Mouse (Mus musculus): ENCODE measurements around the gene Kcnh2. TPM values are rescaled to one million over a fixed set of nuclear protein-coding genes. Genes with fewer than 3 reads are reported as not detected.

The Kcnh2 gene
- total RNA-seq, 2 experiments from 2014 or later = 1.4 to 2.2 TPM

DNA sequence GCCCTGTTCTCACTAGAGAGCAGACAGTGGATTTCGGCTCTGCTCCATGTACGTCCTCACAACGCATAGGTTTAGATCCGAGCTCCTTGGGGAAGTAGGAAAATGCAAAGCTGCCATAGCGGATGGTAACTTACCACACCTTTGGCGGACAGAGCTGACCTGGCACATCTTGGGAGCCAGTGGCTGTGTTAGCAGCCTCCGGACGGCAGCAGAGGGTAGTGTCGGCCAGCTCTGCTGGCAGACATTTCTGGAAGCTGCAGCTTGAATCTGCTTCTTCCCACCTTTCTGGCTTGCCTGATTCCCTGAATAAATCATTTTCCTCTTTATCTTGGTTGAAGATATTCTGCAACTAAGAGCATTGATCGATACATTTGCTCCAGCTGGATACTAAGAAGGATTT is 73.2 kb downstream of the Kcnh2 start:
- no peak overlapping the region for H3K4me3 ChIP-seq
- DNase-seq = no peak
- no peak overlapping the region for H3K27ac ChIP-seq
- intact Hi-C loops (cut with DNase I) = no loop called here
- TF ChIP-seq CTCF (IDR thresholded peaks at IDR 0.05) = peak; percentile 8; the same call in 1 of the 2 replicates

DNA sequence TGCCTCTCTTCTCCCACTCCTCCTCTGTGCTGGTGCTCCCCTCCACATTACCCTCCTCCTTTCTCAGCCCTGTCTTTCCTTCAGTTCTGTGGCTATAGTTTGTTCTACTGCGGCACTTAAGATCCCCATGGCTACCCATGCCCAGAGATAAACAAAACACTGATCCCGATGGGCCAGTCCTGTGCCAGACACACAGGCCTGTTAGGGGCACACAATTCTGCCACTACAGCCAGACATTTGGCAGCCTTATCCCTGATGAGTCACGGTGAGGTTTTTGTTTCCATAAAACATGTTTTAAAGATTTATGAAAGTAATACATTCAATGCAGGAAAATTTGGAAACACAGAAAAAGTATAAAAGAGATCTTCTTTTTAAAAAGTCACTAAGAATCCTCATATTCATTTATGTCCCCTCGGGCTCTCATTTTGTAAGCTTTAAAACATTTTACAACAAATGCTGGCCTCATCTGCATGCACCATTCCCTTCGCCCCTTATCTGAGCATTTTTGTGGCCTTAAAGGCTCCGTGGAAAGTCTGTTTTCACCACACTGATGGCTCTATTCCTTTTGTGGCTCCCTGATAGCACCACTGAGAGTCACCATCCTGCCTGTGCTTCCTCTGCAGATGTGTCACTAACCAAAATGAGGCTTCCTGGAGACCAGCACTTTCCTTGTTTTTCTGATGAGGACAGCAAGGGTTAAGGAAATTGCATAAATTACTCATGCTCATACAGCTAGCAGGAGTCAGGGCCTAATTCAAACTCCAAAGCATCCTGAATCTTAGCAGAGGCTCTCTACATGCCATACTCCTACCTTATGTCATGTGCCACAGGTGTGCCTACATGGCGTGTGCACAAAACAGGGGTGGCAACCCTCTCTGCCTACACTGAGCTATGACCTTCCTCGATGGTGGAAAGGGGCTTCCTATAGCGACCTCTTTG is 77.5 kb downstream of the Kcnh2 start:
- no peak for DNase-seq
- intact Hi-C loops (cut with DNase I) = no loop called here
- no peak for TF ChIP-seq CTCF (IDR thresholded peaks at IDR 0.05)
- H3K4me3 ChIP-seq = no peak overlapping the region
- no peak overlapping the region for H3K27ac ChIP-seq

DNA sequence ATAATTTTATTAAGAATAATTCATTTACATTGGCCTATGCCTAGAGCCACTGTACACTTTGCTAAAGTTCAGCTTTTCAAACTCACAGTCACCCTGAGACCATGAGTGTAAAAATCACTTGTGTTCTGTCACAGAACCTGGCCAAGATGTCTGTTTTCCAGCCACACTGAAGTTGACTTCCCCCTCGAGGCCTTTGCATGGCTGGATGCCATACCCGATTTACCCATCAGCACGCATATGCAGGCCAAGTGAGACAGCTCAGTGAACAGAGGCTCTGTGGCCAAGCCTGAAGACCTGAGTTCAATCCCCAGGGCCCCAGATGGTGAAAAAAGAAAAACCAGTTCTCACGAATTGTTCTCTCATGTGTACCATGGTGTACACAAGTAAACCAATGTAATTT is 80.5 kb downstream of the Kcnh2 start:
- TF ChIP-seq CTCF (IDR thresholded peaks at IDR 0.05) = no peak
- H3K27ac ChIP-seq = no peak overlapping the region
- no peak for DNase-seq
- intact Hi-C loops (cut with DNase I) = no loop called here
- no peak overlapping the region for H3K4me3 ChIP-seq

Other genes with a start within 250 kb of the Kcnh2 start
- gene Nupl2, start 186.6 kb downstream of the Kcnh2 start, total RNA-seq (2021) = 1 to 10 TPM; 6.4 to 6.7 TPM
- 1 to 10 TPM; 5.0 to 7.1 TPM for gene Nos3, start 13.2 kb upstream of the Kcnh2 start, total RNA-seq (2021)
- gene Atg9b, start 40.5 kb upstream of the Kcnh2 start, total RNA-seq (2021) = under 1 TPM in 1 of 2 experiments, not detected in 1; 0.06 TPM
- gene Abcb8, start 42.1 kb upstream of the Kcnh2 start, total RNA-seq (2021) = 10 to 100 TPM; 37.0 to 39.8 TPM
- gene Asic3, start 61.8 kb upstream of the Kcnh2 start, total RNA-seq (2021) = under 1 TPM; 0.47 to 0.54 TPM
- gene Cdk5, start 71.9 kb upstream of the Kcnh2 start, total RNA-seq (2021) = 10 to 100 TPM; 10.6 to 11.8 TPM
- 10 to 100 TPM; 14.4 to 16.7 TPM for gene Slc4a2, start 72.2 kb upstream of the Kcnh2 start, total RNA-seq (2021)
- 100 to 1,000 TPM; 163 to 214 TPM for gene Fastk, start 93.7 kb upstream of the Kcnh2 start, total RNA-seq (2021)
- 10 to 100 TPM; 18.1 to 22.2 TPM for gene Tmub1, start 96.2 kb upstream of the Kcnh2 start, total RNA-seq (2021)
- gene Agap3, start 100.6 kb upstream of the Kcnh2 start, total RNA-seq (2021) = 10 to 100 TPM; 67.8 to 71.0 TPM
- gene Gbx1, start 175.6 kb upstream of the Kcnh2 start, total RNA-seq (2021) = not detected
- gene Asb10, start 189.4 kb upstream of the Kcnh2 start, total RNA-seq (2021) = 100 to 1,000 TPM; 101 to 107 TPM
- gene 4931409K22Rik, start 205.2 kb upstream of the Kcnh2 start, total RNA-seq (2021) = not detected
- 100 to 1,000 TPM; 105 to 117 TPM for gene Abcf2, start 225.9 kb upstream of the Kcnh2 start, total RNA-seq (2021)
- 10 to 100 TPM in 1 of 2 experiments, 1 to 10 TPM in 1; 6.4 to 10.1 TPM for gene Chpf2, start 235.1 kb upstream of the Kcnh2 start, total RNA-seq (2021)

Data from gastrocnemius, adult 2 months (tissue).